Mouse (Mus musculus) heart, embryonic 15.5 days (tissue): ENCODE data around the gene Gadl1. TPM values are rescaled to one million over a fixed set of nuclear protein-coding genes. Genes with fewer than 3 reads are reported as not detected.

ENCODE experiments used
- ATAC-seq: fragments of 200-750 bp; cut with Nextera tagmentation; replicated peaks from 2 replicates; pipeline ENCODE4 v1.8.0; 2017; ENCODE audit warnings: low read depth, moderate TSS enrichment; ENCODE audit not compliant: insufficient number of reproducible peaks, insufficient read depth, low FRiP score
- H3K27ac ChIP-seq: fragments of 300-500 bp; sonication (generic); 2 replicates; pipeline ENCODE4 v1.5.1; 2015; ENCODE audit warnings: mild to moderate bottlenecking, inconsistent platforms
- H3K27me3 ChIP-seq: fragments of 300-500 bp; sonication (generic); 2 replicates; pipeline ENCODE4 v1.6.1; 2015; ENCODE audit warnings: inconsistent platforms
- H3K36me3 ChIP-seq: fragments of 300-500 bp; sonication (generic); 2 replicates; pipeline ENCODE4 v1.6.1; 2015; ENCODE audit warnings: mild to moderate bottlenecking, inconsistent platforms
- H3K4me1 ChIP-seq: fragments of 300-500 bp; sonication (generic); replicated peaks from 2 replicates; pipeline ENCODE4 v1.6.1; 2015; ENCODE audit warnings: inconsistent platforms
- H3K4me2 ChIP-seq: fragments of 300-500 bp; sonication (generic); 2 replicates; pipeline ENCODE4 v1.6.1; 2015; ENCODE audit warnings: inconsistent platforms, mild to moderate bottlenecking, moderate library complexity
- H3K4me3 ChIP-seq: fragments of 300-500 bp; sonication (generic); 2 replicates; pipeline ENCODE4 v1.5.1; 2015; ENCODE audit warnings: mild to moderate bottlenecking, inconsistent platforms
- H3K9ac ChIP-seq: fragments of 300-500 bp; sonication (generic); 2 replicates; pipeline ENCODE4 v1.6.1; 2015; ENCODE audit warnings: mild to moderate bottlenecking, inconsistent platforms
- H3K9me3 ChIP-seq: fragments of 300-500 bp; sonication (generic); replicated peaks from 2 replicates; pipeline ENCODE4 v1.6.1; 2016; ENCODE audit warnings: inconsistent platforms
- WGBS: fragments of 180-500 bp; shearing (Covaris S2); methylation state at CpG from one replicate; pipeline ENCODE4 v1.1.7; 2015; ENCODE audit warnings: mixed read lengths; 5-methylcytosine and 5-hydroxymethylcytosine counted together
- polyA plus RNA-seq: library from polyadenylated mRNA; unstranded; fragments of >200 nt; fragmentation: Nextera tagmentation; extraction: Ambion mirVana; gene quantifications from 2 replicates; pipeline ENCODE4 v1.2.1, GENCODE M21; 2015

The Gadl1 gene
- polyA plus RNA-seq, 1 experiment from 2014 or later, result 0.69 TPM

- WGBS, result 52% methylated on average over 2 of the region's 2 CpGs
- no peak overlapping the region for H3K4me2 ChIP-seq
These were observed 27.1 kb downstream of the Gadl1 start for GRCm38 (mm10) chr9:115936350-115936749.

GRCm38 (mm10) chr9:115937915-115938314, 28.7 kb downstream of the Gadl1 start:
- H3K27ac ChIP-seq, result no peak overlapping the region
- no peak overlapping the region for H3K4me2 ChIP-seq
- no peaks in the 10 kb centered on the region for H3K27me3 ChIP-seq
- H3K4me3 ChIP-seq, result no peak overlapping the region
- WGBS, result 93% methylated on average over 5 of the region's 5 CpGs
- no peaks in the 10 kb centered on the region for H3K36me3 ChIP-seq
- ATAC-seq, result no peak
- H3K9me3 ChIP-seq, result no peaks in the 10 kb centered on the region
- no peak overlapping the region for H3K9ac ChIP-seq
- peaks cover 15% of the 10 kb centered on the region for H3K4me1 ChIP-seq

More at GRCm38 (mm10) chr9:115936350-115936749, 27.1 kb downstream of the Gadl1 start:
- Histone ChIP-seq H3K27me3 (no peaks in the 10 kb centered on the region), H3K4me3 (no peak overlapping the region), H3K9ac (no peak overlapping the region), H3K4me1 (peaks cover 14% of the 10 kb centered on the region), H3K27ac (no peak overlapping the region), H3K36me3 (no peaks in the 10 kb centered on the region), H3K9me3 (no peaks in the 10 kb centered on the region)
- no peak for ATAC-seq

GRCm38 (mm10) chr9:115939420-115939819, 30.2 kb downstream of the Gadl1 start:
- Histone ChIP-seq H3K4me3 (no peak overlapping the region), H3K4me2 (no peak overlapping the region), H3K27me3 (no peaks in the 10 kb centered on the region), H3K4me1 (peaks cover 8% of the 10 kb centered on the region), H3K27ac (no peak overlapping the region), H3K9me3 (no peaks in the 10 kb centered on the region), H3K36me3 (no peaks in the 10 kb centered on the region), H3K9ac (no peak overlapping the region)
- WGBS, result 69% methylated on average over 3 of the region's 3 CpGs
- no peak for ATAC-seq

GRCm38 (mm10) chr9:115941171-115941570, 31.9 kb downstream of the Gadl1 start:
- Histone ChIP-seq H3K4me2 (no peak overlapping the region), H3K36me3 (no peaks in the 10 kb centered on the region), H3K27ac (no peak overlapping the region), H3K4me3 (no peak overlapping the region), H3K9ac (no peak overlapping the region), H3K9me3 (no peaks in the 10 kb centered on the region), H3K27me3 (no peaks in the 10 kb centered on the region), H3K4me1 (peaks cover 7% of the 10 kb centered on the region; the same call in 1 of the 2 replicates)
- no peak for ATAC-seq
- WGBS, result 39% methylated on average over 8 of the region's 8 CpGs

GRCm38 (mm10) chr9:115942486-115942885, 33.2 kb downstream of the Gadl1 start:
- peaks cover 7% of the 10 kb centered on the region; the same call in 1 of the 2 replicates for H3K4me1 ChIP-seq
- no peaks in the 10 kb centered on the region for H3K36me3 ChIP-seq
- no peak overlapping the region for H3K27ac ChIP-seq
- no peak for ATAC-seq
- H3K9me3 ChIP-seq, result no peaks in the 10 kb centered on the region
- 67% methylated on average over 4 of the region's 4 CpGs for WGBS
- no peak overlapping the region for H3K4me3 ChIP-seq
- H3K27me3 ChIP-seq, result no peaks in the 10 kb centered on the region
- no peak overlapping the region for H3K4me2 ChIP-seq
- H3K9ac ChIP-seq, result no peak overlapping the region

- 32% methylated on average over 7 of the region's 7 CpGs for WGBS
- no peak for ATAC-seq
- Histone ChIP-seq H3K27ac (no peak overlapping the region), H3K4me3 (no peak overlapping the region), H3K9me3 (no peaks in the 10 kb centered on the region), H3K36me3 (no peaks in the 10 kb centered on the region), H3K27me3 (no peaks in the 10 kb centered on the region), H3K9ac (no peak overlapping the region), H3K4me2 (no peak overlapping the region), H3K4me1 (peaks cover 7% of the 10 kb centered on the region; the same call in 1 of the 2 replicates)
These were observed 33.7 kb downstream of the Gadl1 start for GRCm38 (mm10) chr9:115942989-115943388.

- H3K4me3 ChIP-seq, result no peak overlapping the region
- 91% methylated on average over 10 of the region's 10 CpGs for WGBS
- ATAC-seq, result no peak
- no peak overlapping the region for H3K4me2 ChIP-seq
- H3K27me3 ChIP-seq, result no peaks in the 10 kb centered on the region
- H3K4me1 ChIP-seq, result peaks cover 7% of the 10 kb centered on the region; the same call in 1 of the 2 replicates
- H3K9me3 ChIP-seq, result no peaks in the 10 kb centered on the region
- no peaks in the 10 kb centered on the region for H3K36me3 ChIP-seq
- H3K27ac ChIP-seq, result no peak overlapping the region
- no peak overlapping the region for H3K9ac ChIP-seq
These were observed 34.5 kb downstream of the Gadl1 start for GRCm38 (mm10) chr9:115943577-115944320.

GRCm38 (mm10) chr9:115965056-115965455, 55.8 kb downstream of the Gadl1 start:
- WGBS, result 83% methylated on average over 7 of the region's 7 CpGs
- H3K4me3 ChIP-seq, result no peak overlapping the region

GRCm38 (mm10) chr9:115966116-115966515, 56.9 kb downstream of the Gadl1 start:
- 85% methylated on average over 4 of the region's 4 CpGs for WGBS
- H3K4me2 ChIP-seq, result no peak overlapping the region
- no peaks in the 10 kb centered on the region for H3K27me3 ChIP-seq
- no peak overlapping the region for H3K27ac ChIP-seq
- H3K36me3 ChIP-seq, result no peaks in the 10 kb centered on the region
- no peak for ATAC-seq
- no peak overlapping the region for H3K4me3 ChIP-seq
- no peak overlapping the region for H3K9ac ChIP-seq
- no peaks in the 10 kb centered on the region for H3K4me1 ChIP-seq
- no peaks in the 10 kb centered on the region for H3K9me3 ChIP-seq

More at GRCm38 (mm10) chr9:115965056-115965455, 55.8 kb downstream of the Gadl1 start:
- Histone ChIP-seq H3K9ac (no peak overlapping the region), H3K4me2 (no peak overlapping the region), H3K27me3 (no peaks in the 10 kb centered on the region), H3K4me1 (no peaks in the 10 kb centered on the region), H3K27ac (no peak overlapping the region), H3K9me3 (no peaks in the 10 kb centered on the region), H3K36me3 (no peaks in the 10 kb centered on the region)
- ATAC-seq, result no peak

GRCm38 (mm10) chr9:115966746-115967145, 57.5 kb downstream of the Gadl1 start:
- H3K9ac ChIP-seq, result no peak overlapping the region
- no peak overlapping the region for H3K4me3 ChIP-seq
- H3K36me3 ChIP-seq, result no peaks in the 10 kb centered on the region
- no peaks in the 10 kb centered on the region for H3K4me1 ChIP-seq
- H3K27me3 ChIP-seq, result no peaks in the 10 kb centered on the region
- H3K9me3 ChIP-seq, result no peaks in the 10 kb centered on the region
- no peak overlapping the region for H3K27ac ChIP-seq
- H3K4me2 ChIP-seq, result no peak overlapping the region
- ATAC-seq, result no peak
- 76% methylated on average over 5 of the region's 5 CpGs for WGBS

GRCm38 (mm10) chr9:115967638-115968037, 58.4 kb downstream of the Gadl1 start:
- 89% methylated on average over 5 of the region's 5 CpGs for WGBS
- Histone ChIP-seq H3K4me1 (no peaks in the 10 kb centered on the region), H3K9ac (no peak overlapping the region), H3K27ac (no peak overlapping the region), H3K9me3 (no peaks in the 10 kb centered on the region), H3K36me3 (no peaks in the 10 kb centered on the region), H3K27me3 (no peaks in the 10 kb centered on the region), H3K4me2 (no peak overlapping the region), H3K4me3 (no peak overlapping the region)
- no peak for ATAC-seq

GRCm38 (mm10) chr9:115976901-115977300, 67.6 kb downstream of the Gadl1 start:
- 83% methylated on average over 6 of the region's 6 CpGs for WGBS
- no peak overlapping the region for H3K9ac ChIP-seq
- no peaks in the 10 kb centered on the region for H3K36me3 ChIP-seq
- H3K27me3 ChIP-seq, result no peaks in the 10 kb centered on the region
- H3K4me1 ChIP-seq, result peaks cover 3% of the 10 kb centered on the region; the same call in 1 of the 2 replicates
- H3K4me3 ChIP-seq, result no peak overlapping the region
- H3K4me2 ChIP-seq, result no peak overlapping the region
- H3K27ac ChIP-seq, result no peak overlapping the region
- no peaks in the 10 kb centered on the region for H3K9me3 ChIP-seq
- ATAC-seq, result no peak
